Mouse (Mus musculus) forebrain, embryonic 14.5 days (tissue): ENCODE results near the gene Ints11. TPM values are rescaled to one million over a fixed set of nuclear protein-coding genes. Genes with fewer than 3 reads are reported as not detected.

Experiments
- ATAC-seq: fragments of 200-750 bp; cut with Nextera tagmentation; 2 replicates; pipeline ENCODE4 v1.8.0; 2017; ENCODE audit warnings: mild to moderate bottlenecking, moderate library complexity
- DNase-seq: peaks from one replicate; pipeline ENCODE4 v3.0.0-alpha.2; 2015; ENCODE audit warnings: low spot score
- H3K27ac ChIP-seq: fragments of 300-500 bp; sonication (generic); 2 replicates; pipeline ENCODE4 v1.5.1; 2014; ENCODE audit warnings: low read depth, mild to moderate bottlenecking, control low read depth, low read length, moderate library complexity
- H3K27me3 ChIP-seq: fragments of 300-500 bp; sonication (generic); replicated peaks from 2 replicates; pipeline ENCODE4 v1.6.1; 2014; ENCODE audit warnings: low read length, control low read depth, mixed read lengths; ENCODE audit not compliant: control insufficient read depth, insufficient read depth
- H3K36me3 ChIP-seq: fragments of 300-500 bp; sonication (generic); 2 replicates; pipeline ENCODE4 v1.6.1; 2014; ENCODE audit warnings: low read length, control low read depth; ENCODE audit not compliant: control insufficient read depth, insufficient read depth
- H3K4me1 ChIP-seq: fragments of 300-500 bp; sonication (generic); 2 replicates; pipeline ENCODE4 v1.6.1; 2014; ENCODE audit warnings: antibody characterized with exemption, low read length, control low read depth; ENCODE audit not compliant: control insufficient read depth, insufficient read depth
- H3K4me2 ChIP-seq: fragments of 300-500 bp; sonication (generic); 2 replicates; pipeline ENCODE4 v1.6.1; 2014; ENCODE audit warnings: mild to moderate bottlenecking, control low read depth, low read length
- H3K4me3 ChIP-seq: fragments of 300-500 bp; sonication (generic); 2 replicates; pipeline ENCODE4 v1.5.1; 2014; ENCODE audit warnings: low read depth, low read length, control low read depth
- H3K9ac ChIP-seq: fragments of 300-500 bp; sonication (generic); 2 replicates; pipeline ENCODE4 v1.6.1; 2014; ENCODE audit warnings: mild to moderate bottlenecking, low read length, control low read depth, moderate library complexity
- H3K9me3 ChIP-seq: fragments of 300-500 bp; sonication (generic); replicated peaks from 2 replicates; pipeline ENCODE4 v1.6.1; 2016; ENCODE audit warnings: low read length, control low read depth, mixed read lengths; ENCODE audit not compliant: control insufficient read depth
- WGBS: fragments of 180-500 bp; shearing (Covaris S2); extraction: QIAGEN DNeasy Blood & Tissue Kit; methylation state at CpG from one replicate; pipeline ENCODE4 v1.1.7; 2014; 5-methylcytosine and 5-hydroxymethylcytosine counted together
- polyA plus RNA-seq: library from polyadenylated mRNA; unstranded; fragments of >200 nt; fragmentation: Nextera tagmentation; extraction: Ambion mirVana; gene quantifications from 2 replicates; pipeline ENCODE4 v1.2.1, GENCODE M21; 2014

The Ints11 gene
- polyA plus RNA-seq, 1 experiment from 2014 or later, result 102 TPM

DNA sequence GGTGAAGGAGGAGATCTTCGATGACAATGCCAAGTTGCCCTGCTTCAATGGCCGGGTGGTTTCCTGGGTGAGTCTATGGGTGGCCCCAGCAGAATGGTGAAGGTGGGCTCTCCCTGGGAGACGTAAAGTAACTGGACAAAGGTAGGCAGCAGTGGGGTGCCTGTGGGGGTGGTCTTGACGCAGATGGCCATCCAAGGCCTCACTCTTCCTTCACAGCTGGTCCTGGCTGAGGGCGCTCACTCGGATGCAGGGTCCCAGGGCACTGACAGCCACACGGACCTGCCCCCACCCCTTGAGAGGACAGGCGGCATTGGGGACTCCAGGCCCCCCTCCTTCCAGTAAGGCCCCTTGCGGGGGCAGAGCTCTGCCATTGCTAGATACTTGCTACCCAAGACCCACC lies 15.9 kb upstream of the Ints11 start:
- Histone ChIP-seq H3K9ac (no peak overlapping the region), H3K4me3 (no peak overlapping the region), H3K27ac (no peak overlapping the region), H3K4me1 (peaks cover 13% of the 10 kb centered on the region), H3K27me3 (no peaks in the 10 kb centered on the region), H3K4me2 (no peak overlapping the region), H3K36me3 (peaks cover 54% of the 10 kb centered on the region), H3K9me3 (no peaks in the 10 kb centered on the region)
- DNase-seq (no peak), ATAC-seq (no peak)
- WGBS, result 89% methylated on average over 9 of the region's 9 CpGs

DNA sequence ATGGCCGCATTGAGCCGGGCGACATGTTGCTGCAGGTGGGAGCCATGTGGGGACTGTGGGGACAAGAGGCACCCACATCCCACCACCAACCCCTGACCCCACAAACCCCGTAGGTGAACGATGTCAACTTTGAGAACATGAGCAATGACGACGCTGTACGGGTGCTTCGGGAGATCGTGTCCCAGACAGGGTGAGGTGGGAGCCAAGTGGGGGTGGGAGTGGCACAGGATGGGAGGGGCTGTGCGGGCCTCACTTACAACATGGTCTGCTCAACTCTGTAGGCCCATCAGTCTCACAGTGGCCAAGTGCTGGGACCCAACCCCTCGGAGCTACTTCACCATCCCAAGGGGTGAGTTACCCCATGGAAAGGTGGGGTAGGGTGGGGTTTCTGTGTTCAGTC lies 14.4 kb upstream of the Ints11 start:
- WGBS, result 95% methylated on average over 12 of the region's 12 CpGs
- no peak overlapping the region for H3K9ac ChIP-seq
- DNase-seq (no peak), ATAC-seq (0 out of 2 replicates have a peak, but pooled peaks have one; percentile 35)
- no peaks in the 10 kb centered on the region for H3K9me3 ChIP-seq
- H3K27ac ChIP-seq, result no peak overlapping the region
- H3K27me3 ChIP-seq, result no peaks in the 10 kb centered on the region
- H3K4me1 ChIP-seq, result no peaks in the 10 kb centered on the region; the same call in 1 of the 2 replicates
- H3K36me3 ChIP-seq, result peaks cover 69% of the 10 kb centered on the region
- H3K4me2 ChIP-seq, result no peak overlapping the region
- no peak overlapping the region for H3K4me3 ChIP-seq

DNA sequence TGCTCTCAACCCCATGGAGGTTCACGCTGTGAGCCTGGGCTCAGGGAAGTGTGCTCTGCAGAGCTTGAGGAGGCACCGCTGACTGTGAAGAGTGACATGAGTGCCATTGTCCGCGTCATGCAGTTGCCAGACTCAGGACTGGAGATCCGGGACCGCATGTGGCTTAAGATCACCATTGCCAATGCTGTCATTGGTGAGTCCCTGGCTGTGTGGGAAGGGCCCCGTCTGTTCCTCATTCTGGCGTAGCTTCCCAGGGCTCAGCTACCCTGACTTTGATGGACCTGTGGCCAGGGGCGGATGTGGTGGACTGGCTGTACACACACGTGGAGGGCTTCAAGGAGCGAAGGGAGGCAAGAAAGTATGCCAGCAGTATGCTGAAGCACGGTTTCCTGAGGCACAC lies 13.3 kb upstream of the Ints11 start:
- no peak overlapping the region for H3K9ac ChIP-seq
- no peaks in the 10 kb centered on the region for H3K4me1 ChIP-seq
- no peak overlapping the region for H3K4me2 ChIP-seq
- H3K4me3 ChIP-seq, result no peak overlapping the region
- 93% methylated on average over 12 of the region's 12 CpGs for WGBS
- ATAC-seq (no peak), DNase-seq (no peak)
- no peak overlapping the region for H3K27ac ChIP-seq
- peaks cover 79% of the 10 kb centered on the region for H3K36me3 ChIP-seq
- no peaks in the 10 kb centered on the region for H3K9me3 ChIP-seq
- no peaks in the 10 kb centered on the region for H3K27me3 ChIP-seq

DNA sequence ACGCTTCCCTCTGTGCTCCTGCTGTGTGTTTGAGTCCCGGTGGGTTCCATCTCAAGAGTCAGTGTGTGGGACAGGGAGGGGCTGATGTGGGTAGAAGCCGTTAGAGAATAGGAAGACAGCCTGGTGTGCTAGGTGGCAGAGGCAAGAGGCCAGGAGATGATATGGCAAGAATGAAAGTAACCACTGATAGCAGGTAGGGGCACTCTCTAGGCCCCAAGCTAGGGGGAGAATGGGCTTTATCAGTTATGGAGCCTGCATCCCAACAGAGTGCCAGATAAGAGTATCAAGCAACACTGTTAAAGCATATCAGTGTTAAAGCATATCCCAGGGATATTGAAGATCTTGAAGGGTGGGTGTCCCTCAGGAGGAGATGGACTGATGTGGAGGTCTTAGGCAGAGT lies 12.5 kb upstream of the Ints11 start:
- no peak for DNase-seq
- Histone ChIP-seq H3K27ac (no peak overlapping the region), H3K4me3 (no peak overlapping the region), H3K27me3 (no peaks in the 10 kb centered on the region), H3K9me3 (no peaks in the 10 kb centered on the region), H3K4me2 (no peak overlapping the region), H3K36me3 (peaks cover 86% of the 10 kb centered on the region), H3K4me1 (no peaks in the 10 kb centered on the region), H3K9ac (no peak overlapping the region)
- no peak for ATAC-seq
- 80% methylated on average over 3 of the region's 3 CpGs for WGBS

DNA sequence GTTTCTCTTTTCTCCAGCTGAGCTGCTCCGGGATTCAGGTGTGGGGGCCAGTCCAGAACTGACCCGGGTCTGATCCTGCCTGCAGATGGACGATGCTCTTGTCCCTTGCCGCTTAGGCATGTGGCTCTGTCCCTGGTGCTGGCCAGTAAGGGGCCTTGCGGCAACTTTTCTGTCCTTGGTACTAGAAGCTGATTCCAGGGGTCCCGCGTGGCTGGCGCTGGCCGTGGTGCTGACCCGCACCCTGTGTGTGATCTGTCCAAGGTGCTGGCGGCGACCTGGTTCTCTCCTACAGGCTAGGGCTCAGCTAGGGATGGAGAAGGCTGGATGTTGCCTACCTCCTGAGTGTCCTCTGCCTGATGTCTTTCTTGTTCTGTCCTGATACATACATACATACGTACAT lies 10.0 kb upstream of the Ints11 start:
- 32% methylated on average over 13 of the region's 13 CpGs for WGBS
- Histone ChIP-seq H3K4me1 (no peaks in the 10 kb centered on the region), H3K27ac (no peak overlapping the region), H3K4me2 (no peak overlapping the region), H3K9ac (no peak overlapping the region), H3K36me3 (peaks cover 78% of the 10 kb centered on the region), H3K9me3 (no peaks in the 10 kb centered on the region), H3K27me3 (no peaks in the 10 kb centered on the region), H3K4me3 (no peak overlapping the region)
- no peak for DNase-seq
- no peak for ATAC-seq

DNA sequence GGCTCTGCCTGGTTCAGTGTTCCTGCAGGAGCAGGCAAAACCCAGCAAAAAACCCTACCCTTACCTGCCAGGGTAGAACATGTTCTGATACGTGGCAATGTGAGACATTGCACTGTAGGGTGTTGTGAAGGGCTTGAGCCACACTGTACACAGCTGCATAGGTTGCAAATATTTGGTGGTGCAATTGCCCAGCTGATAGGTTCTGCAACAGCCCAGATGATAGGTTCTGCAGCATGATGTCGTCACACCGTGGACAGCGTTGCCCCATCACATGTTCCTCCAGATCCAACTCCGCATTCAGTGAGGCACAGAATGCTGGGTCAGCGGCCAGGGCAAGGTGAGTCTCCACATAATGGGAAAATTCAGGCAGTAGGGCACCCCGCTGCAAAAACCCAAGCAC lies 7.6 kb upstream of the Ints11 start:
- Histone ChIP-seq H3K4me1 (no peaks in the 10 kb centered on the region), H3K36me3 (peaks cover 78% of the 10 kb centered on the region), H3K9me3 (no peaks in the 10 kb centered on the region), H3K9ac (no peak overlapping the region), H3K27ac (no peak overlapping the region), H3K27me3 (no peaks in the 10 kb centered on the region), H3K4me2 (no peak overlapping the region), H3K4me3 (no peak overlapping the region)
- no peak for ATAC-seq
- 94% methylated on average over 7 of the region's 7 CpGs for WGBS
- no peak for DNase-seq

DNA sequence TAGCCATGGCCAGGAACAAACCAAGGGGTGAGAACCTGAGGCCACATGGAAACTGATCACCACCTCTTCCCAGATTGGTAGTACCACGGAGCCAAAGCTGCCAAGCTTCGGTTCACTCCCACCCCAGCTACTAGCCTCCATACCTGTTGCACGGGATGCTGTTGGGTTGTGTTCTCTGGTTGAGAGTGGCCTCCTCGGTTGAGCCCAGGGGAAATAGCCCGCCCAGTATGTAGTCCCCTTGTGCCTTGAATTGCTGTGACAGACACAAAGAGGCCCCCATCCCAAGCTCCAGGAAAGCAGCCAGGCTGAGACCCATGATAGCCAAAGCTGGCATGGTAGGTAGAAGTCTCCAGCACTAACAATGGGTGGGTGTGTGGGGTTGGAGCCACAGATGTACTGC lies 6.3 kb upstream of the Ints11 start, which contains the start of gene Tas1r3:
TSS of gene Tas1r3 (minus strand) at position 362 of the 400 bp plus-strand sequence.
- DNase-seq (no peak), ATAC-seq (no peak)
- Histone ChIP-seq H3K36me3 (peaks cover 69% of the 10 kb centered on the region), H3K4me2 (no peak within 1 kb of the TSS), H3K27me3 (no peaks in the 10 kb centered on the region), H3K9ac (no peak within 1 kb of the TSS), H3K4me3 (no peak within 1 kb of the TSS), H3K27ac (no peak within 1 kb of the TSS), H3K9me3 (no peaks in the 10 kb centered on the region), H3K4me1 (no peaks in the 10 kb centered on the region)
- 82% methylated on average over 5 of the region's 5 CpGs for WGBS

DNA sequence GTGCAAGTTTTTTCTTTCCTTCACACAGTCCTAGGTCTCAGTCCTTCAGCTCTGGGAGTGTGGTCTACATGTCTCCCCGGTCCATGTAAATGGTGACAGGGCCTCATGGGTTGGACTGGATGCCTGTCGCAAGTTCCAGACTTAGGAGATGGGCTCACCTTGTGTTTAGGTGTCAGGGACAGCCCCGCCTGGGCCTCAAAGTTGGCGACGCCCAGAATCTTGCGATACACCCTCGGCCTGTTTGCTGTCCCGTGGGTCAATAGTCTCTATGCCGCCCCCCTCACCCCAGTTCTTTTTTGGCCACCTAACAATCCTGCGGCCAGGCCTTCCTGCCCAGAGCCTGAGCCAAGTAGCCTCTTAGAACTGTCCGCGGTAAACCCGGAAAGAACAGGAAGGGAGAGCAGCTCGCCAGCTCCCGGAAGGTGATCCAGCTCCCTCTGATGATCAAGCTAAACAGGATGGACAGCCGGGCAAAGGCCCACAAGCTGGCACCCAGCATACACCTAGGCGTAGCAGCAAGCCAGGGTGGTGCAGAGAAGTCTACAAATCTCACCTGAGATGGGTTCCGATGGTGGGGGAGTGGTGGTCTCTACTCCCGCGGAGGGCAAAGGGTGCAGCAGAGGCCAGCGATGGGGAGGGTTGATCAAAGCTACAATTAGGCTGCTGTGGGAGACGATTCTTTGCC lies 590 bp upstream of the Ints11 start:
- ATAC-seq, result no peak

DNA sequence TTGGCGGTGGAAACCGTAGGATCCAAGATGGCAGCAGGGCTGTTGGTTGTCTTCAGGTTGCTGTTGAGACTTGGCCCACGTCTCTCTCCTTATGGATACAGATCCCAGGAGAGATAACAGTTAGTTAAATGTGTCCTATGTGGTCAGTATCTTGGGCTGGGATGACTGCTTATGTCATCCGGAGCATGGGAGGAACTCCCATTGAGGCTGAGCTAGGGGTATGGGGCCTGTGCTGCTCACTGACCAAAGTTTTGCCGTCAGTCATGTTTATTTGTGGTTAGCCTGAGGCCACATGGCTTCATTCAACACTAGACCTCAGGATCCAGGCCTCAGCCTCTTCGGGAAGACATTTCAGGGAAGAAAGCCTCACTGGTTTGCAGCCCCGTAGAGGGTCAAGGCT lies 2.1 kb downstream of the Ints11 start:
- no peak overlapping the region for H3K9ac ChIP-seq
- no peaks in the 10 kb centered on the region for H3K9me3 ChIP-seq
- no peak overlapping the region for H3K27ac ChIP-seq
- H3K4me3 ChIP-seq, result no peak overlapping the region
- 95% methylated on average over 7 of the region's 7 CpGs for WGBS
- DNase-seq (no peak), ATAC-seq (no peak)
- H3K27me3 ChIP-seq, result no peaks in the 10 kb centered on the region
- no peak overlapping the region for H3K4me2 ChIP-seq
- H3K4me1 ChIP-seq, result peaks cover 12% of the 10 kb centered on the region
- H3K36me3 ChIP-seq, result peaks cover 53% of the 10 kb centered on the region

More for the DNA sequence above, 590 bp upstream of the Ints11 start:
- peaks cover 51% of the 10 kb centered on the region for H3K36me3 ChIP-seq
- DNase-seq, result no peak
- H3K27me3 ChIP-seq, result no peaks in the 10 kb centered on the region
- 11% methylated on average over 22 of the region's 22 CpGs for WGBS
- peak overlapping the region; percentile 72 for H3K4me3 ChIP-seq
- peaks cover 12% of the 10 kb centered on the region for H3K4me1 ChIP-seq
- H3K9me3 ChIP-seq, result no peaks in the 10 kb centered on the region
- H3K9ac ChIP-seq, result peak overlapping the region; percentile 87
- H3K4me2 ChIP-seq, result peak overlapping the region; percentile 98
- peak overlapping the region; percentile 27; the same call in 1 of the 2 replicates for H3K27ac ChIP-seq
